Mouse (Mus musculus) hindbrain, postnatal 0 days (tissue): Measurements from ENCODE around the gene Gm20388. TPM values are rescaled to one million over a fixed set of nuclear protein-coding genes. Genes with fewer than 3 reads are reported as not detected.

ENCODE experiments used
- ATAC-seq: fragments of 200-750 bp; cut with Nextera tagmentation; 2 replicates; pipeline ENCODE4 v1.8.0; 2017; ENCODE audit warnings: mild to moderate bottlenecking, moderate TSS enrichment, moderate library complexity
- DNase-seq: peaks from one replicate; pipeline ENCODE4 v3.0.0-alpha.2; 2015; ENCODE audit warnings: low spot score
- H3K27ac ChIP-seq: fragments of 300-500 bp; sonication (generic); 2 replicates; pipeline ENCODE4 v1.5.1; 2014; ENCODE audit warnings: mild to moderate bottlenecking
- H3K27me3 ChIP-seq: fragments of 300-500 bp; sonication (generic); 2 replicates; pipeline ENCODE4 v1.6.1; 2014; ENCODE audit warnings: low read length, mixed read lengths; ENCODE audit not compliant: insufficient read depth
- H3K36me3 ChIP-seq: fragments of 300-500 bp; sonication (generic); 2 replicates; pipeline ENCODE4 v1.6.1; 2014; ENCODE audit warnings: low read length, mixed read lengths; ENCODE audit not compliant: insufficient read depth
- H3K4me1 ChIP-seq: fragments of 300-500 bp; sonication (generic); 2 replicates; pipeline ENCODE4 v1.6.1; 2014; ENCODE audit warnings: antibody characterized with exemption, low read length, mixed read lengths; ENCODE audit not compliant: insufficient read depth
- H3K4me2 ChIP-seq: fragments of 300-500 bp; sonication (generic); 2 replicates; pipeline ENCODE4 v1.6.1; 2014; ENCODE audit warnings: low read depth, mild to moderate bottlenecking, low read length, moderate library complexity, mixed read lengths
- H3K4me3 ChIP-seq: fragments of 300-500 bp; sonication (generic); 2 replicates; pipeline ENCODE4 v1.5.1; 2014; ENCODE audit warnings: low read length
- H3K9ac ChIP-seq: fragments of 300-500 bp; sonication (generic); replicated peaks from 2 replicates; pipeline ENCODE4 v1.6.1; 2014; ENCODE audit warnings: mild to moderate bottlenecking, low read length, moderate library complexity, mixed read lengths
- H3K9me3 ChIP-seq: fragments of 300-500 bp; sonication (generic); 2 replicates; pipeline ENCODE4 v1.6.1; 2016; ENCODE audit warnings: low read length, mixed read lengths
- CTCF ChIP-seq: IDR thresholded peaks from 2 replicates; pipeline ENCODE4 v1.5.1; 2016; ENCODE audit warnings: antibody characterized with exemption, control low read depth, low read depth
- WGBS: fragments of 180-500 bp; shearing (Covaris S2); extraction: QIAGEN DNeasy Blood & Tissue Kit; methylation state at CpG from one replicate; pipeline ENCODE4 v1.1.7; 2014; 5-methylcytosine and 5-hydroxymethylcytosine counted together
- polyA plus RNA-seq: library from polyadenylated mRNA; unstranded; fragments of >200 nt; fragmentation: Nextera tagmentation; extraction: Ambion mirVana; gene quantifications from 2 replicates; pipeline ENCODE4 v1.2.1, GENCODE M21; 2015
- total RNA-seq: library from RNA; depleted of rRNA; stranded (reverse); fragments of >200 nt; gene quantifications from 2 replicates; pipeline ENCODE4 v1.2.3, GENCODE M21; 2014

The Gm20388 gene
- total and polyA plus RNA-seq, 2 experiments from 2014 or later, result 71.3 TPM; not detected in 1

GRCm38 (mm10) chr8:122169446-122169845 lies 2258.8 kb downstream of the Gm20388 start:
- Histone ChIP-seq H3K9ac (no peak overlapping the region), H3K4me2 (no peak overlapping the region), H3K27ac (no peak overlapping the region), H3K27me3 (no peaks in the 10 kb centered on the region), H3K4me1 (no peaks in the 10 kb centered on the region), H3K9me3 (no peaks in the 10 kb centered on the region), H3K4me3 (no peak overlapping the region), H3K36me3 (no peaks in the 10 kb centered on the region)
- DNase-seq, result no peak
- 98% methylated on average over 2 of the region's 2 CpGs for WGBS
- ATAC-seq, result no peak
- no peak for TF ChIP-seq CTCF

- Histone ChIP-seq H3K4me1 (no peaks in the 10 kb centered on the region), H3K36me3 (no peaks in the 10 kb centered on the region), H3K4me2 (no peak overlapping the region), H3K9ac (no peak overlapping the region), H3K4me3 (no peak overlapping the region), H3K27ac (no peak overlapping the region), H3K9me3 (no peaks in the 10 kb centered on the region), H3K27me3 (no peaks in the 10 kb centered on the region)
- ATAC-seq (no peak), DNase-seq (no peak)
- 83% methylated on average over 4 of the region's 4 CpGs for WGBS
- TF ChIP-seq CTCF, result no peak
Measured at GRCm38 (mm10) chr8:122171823-122172222, 2261.2 kb downstream of the Gm20388 start.

- no peak for TF ChIP-seq CTCF
- H3K4me3 ChIP-seq, result no peak overlapping the region
- H3K9me3 ChIP-seq, result no peaks in the 10 kb centered on the region
- H3K4me2 ChIP-seq, result no peak overlapping the region
- WGBS, result 49% methylated on average over 10 of the region's 10 CpGs
- H3K9ac ChIP-seq, result no peak overlapping the region
- H3K27ac ChIP-seq, result no peak overlapping the region
- ATAC-seq, result no peak
- DNase-seq, result no peak
- H3K27me3 ChIP-seq, result no peaks in the 10 kb centered on the region
- H3K4me1 ChIP-seq, result no peaks in the 10 kb centered on the region
- no peaks in the 10 kb centered on the region for H3K36me3 ChIP-seq
Measured at GRCm38 (mm10) chr8:122174133-122174930, 2263.7 kb downstream of the Gm20388 start.

GRCm38 (mm10) chr8:122178392-122178890 lies 2267.8 kb downstream of the Gm20388 start:
- no peak overlapping the region for H3K27ac ChIP-seq
- 63% methylated on average over 4 of the region's 4 CpGs for WGBS
- no peak for TF ChIP-seq CTCF

GRCm38 (mm10) chr8:122179354-122179753 lies 2268.7 kb downstream of the Gm20388 start:
- Histone ChIP-seq H3K27me3 (no peaks in the 10 kb centered on the region), H3K4me2 (no peak overlapping the region), H3K4me1 (no peaks in the 10 kb centered on the region), H3K9ac (no peak overlapping the region), H3K36me3 (no peaks in the 10 kb centered on the region), H3K4me3 (no peak overlapping the region), H3K27ac (no peak overlapping the region), H3K9me3 (no peaks in the 10 kb centered on the region)
- no peak for TF ChIP-seq CTCF
- DNase-seq, result no peak
- ATAC-seq, result no peak
- WGBS, result 79% methylated on average over 7 of the region's 7 CpGs

More at GRCm38 (mm10) chr8:122178392-122178890, 2267.8 kb downstream of the Gm20388 start:
- Histone ChIP-seq H3K4me2 (no peak overlapping the region), H3K4me3 (no peak overlapping the region), H3K9ac (no peak overlapping the region), H3K27me3 (no peaks in the 10 kb centered on the region), H3K9me3 (no peaks in the 10 kb centered on the region), H3K4me1 (no peaks in the 10 kb centered on the region), H3K36me3 (no peaks in the 10 kb centered on the region)
- no peak for ATAC-seq
- DNase-seq, result no peak

- H3K27ac ChIP-seq, result no peak overlapping the region
- no peak overlapping the region for H3K4me3 ChIP-seq
- H3K27me3 ChIP-seq, result no peaks in the 10 kb centered on the region
- TF ChIP-seq CTCF, result no peak
- no peaks in the 10 kb centered on the region for H3K9me3 ChIP-seq
- WGBS, result 92% methylated on average over 9 of the region's 9 CpGs
- ATAC-seq (no peak), DNase-seq (no peak)
- H3K36me3 ChIP-seq, result no peaks in the 10 kb centered on the region
- H3K4me1 ChIP-seq, result no peaks in the 10 kb centered on the region
- H3K9ac ChIP-seq, result no peak overlapping the region
- no peak overlapping the region for H3K4me2 ChIP-seq
Measured at GRCm38 (mm10) chr8:122180116-122180515, 2269.5 kb downstream of the Gm20388 start.

GRCm38 (mm10) chr8:122181414-122181813 lies 2270.8 kb downstream of the Gm20388 start:
- no peak overlapping the region for H3K4me3 ChIP-seq
- H3K4me2 ChIP-seq, result no peak overlapping the region
- H3K27me3 ChIP-seq, result no peaks in the 10 kb centered on the region
- WGBS, result 70% methylated on average over 9 of the region's 9 CpGs
- DNase-seq (no peak), ATAC-seq (no peak)
- H3K9me3 ChIP-seq, result no peaks in the 10 kb centered on the region
- TF ChIP-seq CTCF, result no peak
- H3K36me3 ChIP-seq, result no peaks in the 10 kb centered on the region
- no peaks in the 10 kb centered on the region for H3K4me1 ChIP-seq
- no peak overlapping the region for H3K27ac ChIP-seq
- H3K9ac ChIP-seq, result no peak overlapping the region
